Mouse (Mus musculus) forebrain, embryonic 14.5 days (tissue): ENCODE measurements around the gene Csnk1e. TPM values are rescaled to one million over a fixed set of nuclear protein-coding genes. Genes with fewer than 3 reads are reported as not detected.

ENCODE experiments used
- ATAC-seq: fragments of 200-750 bp; cut with Nextera tagmentation; 2 replicates; pipeline ENCODE4 v1.8.0; 2017; ENCODE audit warnings: mild to moderate bottlenecking, moderate library complexity
- DNase-seq: peaks from one replicate; pipeline ENCODE4 v3.0.0-alpha.2; 2015; ENCODE audit warnings: low spot score
- H3K27ac ChIP-seq: fragments of 300-500 bp; sonication (generic); 2 replicates; pipeline ENCODE4 v1.5.1; 2014; ENCODE audit warnings: low read depth, mild to moderate bottlenecking, control low read depth, low read length, moderate library complexity
- H3K27me3 ChIP-seq: fragments of 300-500 bp; sonication (generic); replicated peaks from 2 replicates; pipeline ENCODE4 v1.6.1; 2014; ENCODE audit warnings: low read length, control low read depth, mixed read lengths; ENCODE audit not compliant: control insufficient read depth, insufficient read depth
- H3K36me3 ChIP-seq: fragments of 300-500 bp; sonication (generic); 2 replicates; pipeline ENCODE4 v1.6.1; 2014; ENCODE audit warnings: low read length, control low read depth; ENCODE audit not compliant: control insufficient read depth, insufficient read depth
- H3K4me1 ChIP-seq: fragments of 300-500 bp; sonication (generic); 2 replicates; pipeline ENCODE4 v1.6.1; 2014; ENCODE audit warnings: antibody characterized with exemption, low read length, control low read depth; ENCODE audit not compliant: control insufficient read depth, insufficient read depth
- H3K4me2 ChIP-seq: fragments of 300-500 bp; sonication (generic); 2 replicates; pipeline ENCODE4 v1.6.1; 2014; ENCODE audit warnings: mild to moderate bottlenecking, control low read depth, low read length
- H3K4me3 ChIP-seq: fragments of 300-500 bp; sonication (generic); 2 replicates; pipeline ENCODE4 v1.5.1; 2014; ENCODE audit warnings: low read depth, low read length, control low read depth
- H3K9ac ChIP-seq: fragments of 300-500 bp; sonication (generic); 2 replicates; pipeline ENCODE4 v1.6.1; 2014; ENCODE audit warnings: mild to moderate bottlenecking, low read length, control low read depth, moderate library complexity
- H3K9me3 ChIP-seq: fragments of 300-500 bp; sonication (generic); replicated peaks from 2 replicates; pipeline ENCODE4 v1.6.1; 2016; ENCODE audit warnings: low read length, control low read depth, mixed read lengths; ENCODE audit not compliant: control insufficient read depth
- WGBS: fragments of 180-500 bp; shearing (Covaris S2); extraction: QIAGEN DNeasy Blood & Tissue Kit; methylation state at CpG from one replicate; pipeline ENCODE4 v1.1.7; 2014; 5-methylcytosine and 5-hydroxymethylcytosine counted together
- polyA plus RNA-seq: library from polyadenylated mRNA; unstranded; fragments of >200 nt; fragmentation: Nextera tagmentation; extraction: Ambion mirVana; gene quantifications from 2 replicates; pipeline ENCODE4 v1.2.1, GENCODE M21; 2014

Gene Csnk1e
- polyA plus RNA-seq, 1 experiment from 2014 or later = 114 TPM

DNA sequence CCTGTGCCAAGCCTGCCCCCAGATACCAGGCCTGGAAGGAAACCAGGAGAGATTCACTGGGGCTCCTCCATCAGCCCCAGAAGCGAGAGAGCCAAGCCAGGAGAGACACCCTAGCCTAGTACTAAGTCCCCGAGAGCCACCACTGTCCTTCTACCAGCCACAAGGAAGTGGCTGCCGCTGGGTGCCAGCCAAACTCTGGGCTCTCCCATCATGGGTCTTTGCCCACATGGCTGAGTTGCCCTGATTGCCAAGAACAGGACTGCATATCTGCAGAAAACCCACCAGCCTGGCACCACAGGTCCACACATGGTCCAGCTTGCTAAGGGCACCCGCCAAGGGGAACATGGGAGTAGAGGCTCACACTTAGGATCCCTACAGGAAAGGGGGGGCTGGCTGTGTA lies 15.1 kb downstream of the Csnk1e start:
- Histone ChIP-seq H3K9me3 (no peaks in the 10 kb centered on the region), H3K27ac (0 out of 2 replicates have a peak overlapping the region, but pooled peaks have one; percentile 21), H3K4me3 (peak overlapping the region; percentile 98), H3K4me2 (peak overlapping the region; percentile 86), H3K27me3 (no peaks in the 10 kb centered on the region), H3K36me3 (peaks cover 37% of the 10 kb centered on the region), H3K4me1 (peaks cover 23% of the 10 kb centered on the region), H3K9ac (peak overlapping the region; percentile 100)
- 56% methylated on average over 4 of the region's 4 CpGs for WGBS
- DNase-seq (peak; percentile 44), ATAC-seq (no peak)

DNA sequence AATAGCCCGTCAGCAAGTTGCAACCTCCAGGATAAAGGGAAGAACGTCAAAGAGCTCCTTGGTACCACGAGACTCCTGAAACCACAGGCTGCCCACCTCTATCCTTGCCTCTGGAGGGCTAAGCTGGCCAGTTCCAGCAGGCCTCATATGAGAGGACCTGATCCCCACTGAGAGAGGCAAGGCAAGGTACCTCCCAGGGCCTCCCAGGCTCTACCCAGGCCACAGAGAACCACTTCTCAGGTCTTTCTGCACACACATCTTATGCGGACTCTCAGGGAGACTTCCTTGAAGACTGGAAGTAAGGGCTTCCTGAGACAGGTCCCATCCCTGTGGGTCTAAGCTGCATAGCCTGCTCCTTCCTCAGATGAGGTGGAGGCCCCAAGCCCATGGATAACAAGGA lies 16.0 kb downstream of the Csnk1e start:
- Histone ChIP-seq H3K4me3 (peak overlapping the region; percentile 98; the same call in 1 of the 2 replicates), H3K27ac (no peak overlapping the region), H3K9ac (peak overlapping the region; percentile 100)

DNA sequence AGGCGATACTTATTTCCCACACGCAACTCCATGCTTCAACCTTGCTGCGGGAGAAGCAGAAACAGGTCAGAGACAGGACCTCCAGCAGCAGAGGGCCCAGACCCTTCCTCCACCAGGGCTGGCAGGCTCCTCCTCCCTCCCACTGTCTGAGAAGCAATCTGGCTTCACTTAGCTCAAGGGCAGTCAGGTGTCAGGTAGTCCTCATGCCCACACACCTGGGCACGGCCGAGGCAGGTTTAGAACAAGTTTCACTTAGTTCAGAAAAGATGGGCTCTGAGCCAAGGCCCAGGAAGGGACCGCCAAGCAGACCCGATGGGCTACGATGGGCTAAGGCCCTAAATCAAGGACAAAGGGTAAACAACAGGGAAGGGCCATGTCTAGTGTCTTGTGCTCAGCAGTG lies 16.6 kb downstream of the Csnk1e start:
- 77% methylated on average over 8 of the region's 8 CpGs for WGBS
- Histone ChIP-seq H3K9ac (peak overlapping the region; percentile 25; the same call in 1 of the 2 replicates), H3K9me3 (no peaks in the 10 kb centered on the region), H3K27me3 (no peaks in the 10 kb centered on the region), H3K4me3 (no peak overlapping the region), H3K27ac (no peak overlapping the region), H3K36me3 (peaks cover 51% of the 10 kb centered on the region), H3K4me1 (peaks cover 23% of the 10 kb centered on the region), H3K4me2 (peak overlapping the region; percentile 86)
- no peak for DNase-seq
- no peak for ATAC-seq

More for the DNA sequence above, 16.0 kb downstream of the Csnk1e start:
- ATAC-seq (no peak), DNase-seq (no peak)
- Histone ChIP-seq H3K9me3 (no peaks in the 10 kb centered on the region), H3K27me3 (no peaks in the 10 kb centered on the region), H3K4me1 (peaks cover 23% of the 10 kb centered on the region), H3K36me3 (peaks cover 45% of the 10 kb centered on the region), H3K4me2 (peak overlapping the region; percentile 86)
- WGBS = 89% methylated on average over 4 of the region's 4 CpGs

DNA sequence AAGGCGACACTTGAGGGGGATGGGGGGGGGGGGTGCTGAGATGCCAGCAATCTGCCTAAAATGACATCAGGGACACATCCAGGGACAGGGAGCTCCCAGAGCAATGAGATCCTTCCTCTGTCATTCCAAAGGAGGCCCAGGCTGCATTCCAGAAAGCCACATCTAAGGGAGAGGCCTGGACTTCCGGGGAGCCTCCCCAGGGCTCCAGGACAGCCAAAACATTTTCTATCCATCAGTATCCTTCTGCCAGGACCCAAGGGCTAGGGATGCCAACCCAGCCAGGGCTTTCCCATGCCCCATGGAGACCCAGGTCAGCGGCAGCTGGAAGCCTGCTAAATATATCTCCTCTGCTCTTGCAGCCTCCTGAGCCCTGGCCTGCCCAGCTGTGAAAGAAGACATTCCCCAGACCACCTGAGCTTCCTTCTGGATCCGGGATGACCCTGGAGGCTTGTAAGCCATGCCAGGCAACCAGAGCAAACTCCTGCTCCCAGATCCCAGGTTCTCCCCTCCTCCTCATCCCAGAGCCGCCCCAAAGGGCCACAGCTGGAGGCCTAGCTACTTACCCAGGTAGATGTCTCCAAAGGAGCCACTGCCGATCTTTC lies 17.1 kb downstream of the Csnk1e start:
- no peak overlapping the region for H3K27ac ChIP-seq

DNA sequence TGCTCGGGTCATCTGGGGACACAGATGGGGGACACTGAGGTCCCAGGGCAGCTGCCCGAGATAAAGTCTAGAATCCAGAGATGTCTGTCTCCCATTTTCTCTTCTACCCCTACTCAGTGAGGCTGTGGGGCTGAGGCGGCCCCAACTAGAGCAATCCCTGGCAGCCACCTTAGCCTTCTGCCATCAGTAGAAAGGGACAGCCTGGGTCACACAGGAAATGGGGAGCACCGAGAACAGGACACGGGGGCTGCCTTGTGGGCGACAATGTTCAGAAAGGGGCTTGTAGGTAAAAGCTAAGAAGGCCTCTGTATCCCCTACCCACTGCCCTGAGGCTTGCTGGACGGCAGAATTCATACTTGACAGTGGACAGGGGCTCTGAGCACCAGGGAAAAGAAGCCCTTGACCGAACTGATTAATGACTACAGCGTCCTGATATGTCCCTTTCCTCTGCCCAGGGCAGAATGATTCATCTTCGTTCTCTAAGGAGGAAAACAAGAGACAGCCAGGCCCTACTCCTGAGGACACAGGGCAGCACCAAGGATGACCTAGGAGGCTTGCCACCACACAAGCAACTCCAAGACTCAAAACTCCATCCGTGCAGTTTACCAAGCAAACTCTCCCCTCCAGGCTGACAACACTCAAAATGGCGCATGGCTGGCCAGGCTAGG lies 17.7 kb downstream of the Csnk1e start:
- WGBS = 93% methylated on average over 12 of the region's 12 CpGs
- H3K27ac ChIP-seq = no peak overlapping the region
- no peak for ATAC-seq

More for the DNA sequence above, 17.1 kb downstream of the Csnk1e start:
- H3K9me3 ChIP-seq = no peaks in the 10 kb centered on the region
- peaks cover 56% of the 10 kb centered on the region for H3K36me3 ChIP-seq
- ATAC-seq (no peak), DNase-seq (no peak)
- peaks cover 23% of the 10 kb centered on the region for H3K4me1 ChIP-seq
- WGBS = 86% methylated on average over 6 of the region's 6 CpGs
- H3K27me3 ChIP-seq = no peaks in the 10 kb centered on the region
- peak overlapping the region; percentile 86; the same call in 1 of the 2 replicates for H3K4me2 ChIP-seq
- H3K4me3 ChIP-seq = no peak overlapping the region
- peak overlapping the region; percentile 25; the same call in 1 of the 2 replicates for H3K9ac ChIP-seq

DNA sequence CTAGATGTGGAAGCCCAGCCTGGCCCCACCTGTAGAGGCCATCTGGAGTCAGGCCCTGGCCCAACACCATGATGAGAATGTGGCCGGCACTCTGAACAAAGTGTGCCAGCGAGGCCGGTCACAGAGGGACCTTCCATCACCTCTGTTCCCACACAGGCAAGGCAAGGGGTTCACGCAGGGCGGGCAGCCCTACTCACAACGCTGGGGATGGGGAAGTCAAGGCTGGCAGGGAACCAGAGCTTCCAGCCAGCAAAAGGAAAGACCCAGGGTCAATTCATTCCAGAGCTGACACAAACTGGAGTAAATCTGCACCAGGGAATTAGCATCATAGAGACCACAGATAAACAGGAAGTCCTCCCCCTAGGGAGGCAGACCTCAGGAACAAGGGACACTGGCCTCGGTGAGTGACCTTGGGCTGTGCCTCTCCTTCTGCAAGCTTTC lies 18.9 kb downstream of the Csnk1e start:
- Histone ChIP-seq H3K4me1 (peaks cover 23% of the 10 kb centered on the region), H3K27ac (no peak overlapping the region), H3K36me3 (peaks cover 74% of the 10 kb centered on the region), H3K9ac (no peak overlapping the region), H3K27me3 (no peaks in the 10 kb centered on the region), H3K9me3 (no peaks in the 10 kb centered on the region), H3K4me2 (no peak overlapping the region), H3K4me3 (no peak overlapping the region)
- ATAC-seq (no peak), DNase-seq (no peak)
- WGBS = 69% methylated on average over 7 of the region's 7 CpGs

More for the DNA sequence above, 17.7 kb downstream of the Csnk1e start:
- H3K36me3 ChIP-seq = peaks cover 62% of the 10 kb centered on the region
- no peaks in the 10 kb centered on the region for H3K9me3 ChIP-seq
- no peak overlapping the region for H3K4me3 ChIP-seq
- no peak overlapping the region for H3K9ac ChIP-seq
- H3K4me2 ChIP-seq = no peak overlapping the region
- H3K27me3 ChIP-seq = no peaks in the 10 kb centered on the region
- H3K4me1 ChIP-seq = peaks cover 23% of the 10 kb centered on the region
- no peak for DNase-seq

DNA sequence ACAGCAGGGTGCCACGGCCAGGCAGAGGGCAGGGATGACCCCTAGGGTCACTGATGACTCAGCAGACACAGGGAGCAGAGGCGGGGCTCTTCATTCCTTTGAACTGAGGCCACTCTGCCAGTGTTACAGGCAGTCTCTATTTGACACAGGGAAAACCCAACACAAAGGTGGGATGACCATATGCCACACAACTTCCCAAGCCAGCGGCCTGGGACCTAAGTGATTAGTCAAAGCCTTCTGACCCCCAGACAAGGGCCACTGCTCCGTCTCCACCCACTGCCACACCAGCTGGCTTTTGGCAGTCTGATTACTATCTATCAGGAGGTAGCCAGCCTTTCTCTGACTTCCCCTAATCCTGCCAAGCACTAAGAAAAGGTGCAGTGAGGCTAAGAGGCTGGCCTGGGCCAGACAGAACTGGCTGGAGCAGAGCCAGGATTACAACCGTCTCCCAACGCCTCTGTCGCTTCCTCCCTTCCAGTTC lies 20.1 kb downstream of the Csnk1e start:
- ATAC-seq (no peak), DNase-seq (peak; percentile 27)
- WGBS = 50% methylated on average over 7 of the region's 7 CpGs
- H3K4me1 ChIP-seq = peaks cover 18% of the 10 kb centered on the region
- H3K9ac ChIP-seq = no peak overlapping the region
- H3K4me2 ChIP-seq = no peak overlapping the region
- H3K36me3 ChIP-seq = peaks cover 87% of the 10 kb centered on the region
- H3K4me3 ChIP-seq = no peak overlapping the region
- H3K9me3 ChIP-seq = no peaks in the 10 kb centered on the region
- H3K27ac ChIP-seq = no peak overlapping the region
- no peaks in the 10 kb centered on the region for H3K27me3 ChIP-seq

DNA sequence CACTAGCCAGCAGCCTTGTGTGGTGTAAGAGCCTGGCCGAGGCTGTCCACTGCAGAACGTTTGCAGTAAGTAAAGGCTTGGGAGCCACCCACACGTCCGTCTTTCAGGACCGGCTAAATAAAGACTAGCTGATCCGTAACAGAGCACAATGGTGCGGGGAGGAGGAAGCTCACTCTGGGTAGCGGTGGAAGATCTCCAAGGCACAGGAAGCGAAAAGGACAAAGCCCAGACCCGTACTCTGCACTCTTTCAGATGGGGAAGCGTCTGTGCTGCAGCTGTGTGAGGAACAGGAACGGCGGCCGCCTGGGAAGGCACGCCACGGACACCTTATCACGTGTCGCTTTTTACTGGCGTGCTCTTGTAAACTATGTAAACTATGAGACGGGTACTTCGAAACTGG lies 22.5 kb downstream of the Csnk1e start:
- WGBS = 52% methylated on average over 21 of the region's 21 CpGs
- Histone ChIP-seq H3K4me1 (no peaks in the 10 kb centered on the region), H3K9me3 (no peaks in the 10 kb centered on the region), H3K4me3 (no peak overlapping the region), H3K9ac (no peak overlapping the region; the same call in 1 of the 2 replicates), H3K27ac (peak overlapping the region; percentile 1; the same call in 1 of the 2 replicates), H3K27me3 (no peaks in the 10 kb centered on the region), H3K4me2 (no peak overlapping the region), H3K36me3 (peaks cover 99% of the 10 kb centered on the region)
- DNase-seq (peak; percentile 21), ATAC-seq (no peak)

DNA sequence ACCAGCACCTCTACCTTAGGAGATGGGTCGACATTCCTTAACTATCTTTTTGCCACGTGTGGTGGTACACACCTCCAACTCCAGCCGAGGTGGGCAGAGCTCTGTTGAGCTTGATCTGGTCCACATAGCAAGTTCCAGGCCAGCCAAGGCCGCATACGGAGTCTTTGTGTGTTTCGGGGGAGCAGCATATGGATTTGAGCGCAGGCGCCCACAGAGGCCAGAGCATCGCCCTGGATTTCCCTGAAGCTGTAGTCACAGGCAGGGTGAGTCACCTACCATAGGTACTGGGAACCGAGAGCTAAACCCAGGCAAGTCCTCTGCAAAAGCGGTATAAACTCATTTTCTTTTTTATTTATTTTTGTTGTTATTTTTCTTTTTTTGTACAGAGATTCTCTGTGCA lies 23.0 kb downstream of the Csnk1e start:
- Histone ChIP-seq H3K4me1 (no peaks in the 10 kb centered on the region), H3K27ac (no peak overlapping the region), H3K9ac (no peak overlapping the region), H3K4me2 (no peak overlapping the region), H3K4me3 (no peak overlapping the region), H3K27me3 (no peaks in the 10 kb centered on the region), H3K9me3 (no peaks in the 10 kb centered on the region), H3K36me3 (peaks cover 99% of the 10 kb centered on the region)
- ATAC-seq (no peak), DNase-seq (no peak)
- 91% methylated on average over 11 of the region's 11 CpGs for WGBS
